Mouse (Mus musculus): ENCODE measurements around the gene Galnt4.

- TF ChIP-seq CTCF (IDR thresholded peaks at IDR 0.05; ENCODE audit: low read depth) (no peak), EP300 (IDR thresholded peaks at IDR 0.05; ENCODE audit: low read depth) (no peak)
These were observed 5.6 kb downstream of the Galnt4 start for GRCm38 (mm10) chr10:99113533-99113932.
